Mouse (Mus musculus) C2C12 (cell line): ENCODE results near the gene Reck. TPM values are rescaled to one million over a fixed set of nuclear protein-coding genes. Genes with fewer than 3 reads are reported as not detected.

ENCODE experiments used
- H3K27me3 ChIP-seq: one replicate; pipeline ENCODE4 v1.6.1; 2011; ENCODE audit not compliant: control insufficient read depth, insufficient read depth, insufficient read length
- H3K36me3 ChIP-seq: one replicate; pipeline ENCODE4 v1.6.1; 2011; ENCODE audit not compliant: control insufficient read depth, insufficient read depth
- H3K4me3 ChIP-seq: one replicate; pipeline ENCODE4 v1.5.1; 2011; ENCODE audit warnings: mild to moderate bottlenecking, control low read depth; ENCODE audit not compliant: poor library complexity, insufficient read depth, severe bottlenecking
- H3K79me2 ChIP-seq: one replicate; pipeline ENCODE4 v1.6.1; 2011; ENCODE audit not compliant: control insufficient read depth, insufficient read depth
- H3K79me3 ChIP-seq: one replicate; pipeline ENCODE4 v1.6.1; 2011; ENCODE audit warnings: low read depth, control low read depth
- H3ac ChIP-seq: one replicate; pipeline ENCODE3; 2011; ENCODE audit warnings: low read depth; ENCODE audit not compliant: control insufficient read depth, insufficient read length
- CEBPB ChIP-seq: IDR thresholded peaks from one replicate; pipeline ENCODE4 v1.6.1; 2011; ENCODE audit warnings: low read depth, mild to moderate bottlenecking, control low read depth, moderate library complexity
- CTCF ChIP-seq: IDR thresholded peaks from one replicate; pipeline ENCODE4 v1.5.1; 2011; ENCODE audit not compliant: control insufficient read depth, insufficient read depth, insufficient read length
- FOSL1 ChIP-seq: IDR thresholded peaks from one replicate; pipeline ENCODE4 v1.8.0; 2011; ENCODE audit warnings: mild to moderate bottlenecking, low read length; ENCODE audit not compliant: poor library complexity, insufficient read depth, severe bottlenecking
- MAX ChIP-seq: IDR thresholded peaks from one replicate; pipeline ENCODE4 v1.6.1; 2011; ENCODE audit warnings: mild to moderate bottlenecking, control low read depth
- MYOD1 ChIP-seq: IDR thresholded peaks from one replicate; pipeline ENCODE4 v1.6.1; 2011; ENCODE audit warnings: low read depth; ENCODE audit not compliant: control insufficient read depth, insufficient read length
- MYOG ChIP-seq: IDR thresholded peaks from one replicate; pipeline ENCODE4 v1.6.1; 2011; ENCODE audit not compliant: control insufficient read depth, insufficient read length; ENCODE audit errors: extremely low read depth
- USF1 ChIP-seq: IDR thresholded peaks from one replicate; pipeline ENCODE4 v1.6.1; 2011; ENCODE audit warnings: low read depth, mild to moderate bottlenecking, control low read depth, moderate library complexity
- polyA plus RNA-seq: library from polyadenylated mRNA; unstranded; fragments of >200 nt; fragmentation: generic; extraction: Trizol; gene quantifications from one replicate; pipeline ENCODE4 v1.2.1, GENCODE M21; 2012; ENCODE audit warnings: missing spikeins

Reck gene
- polyA plus RNA-seq, 1 experiment, result 0.61 TPM

GRCm38 (mm10) chr4:43840101-43840500, 35.2 kb upstream of the Reck start, which contains the start of gene Olfr157:
Gene Olfr157, minus strand, starts transcription at chr4:43840201.
- Histone ChIP-seq H3K79me3 (no peaks in the 10 kb centered on the region), H3K27me3 (peaks cover 16% of the 10 kb centered on the region), H3K36me3 (no peaks in the 10 kb centered on the region), H3ac (no peak within 1 kb of the TSS), H3K4me3 (no peak within 1 kb of the TSS), H3K79me2 (no peaks in the 10 kb centered on the region)
- TF ChIP-seq FOSL1 (no peak), USF1 (no peak), MAX (no peak), CTCF (no peak), MYOG (no peak), MYOD1 (no peak), CEBPB (no peak)

- Histone ChIP-seq H3ac (no peak within 1 kb of the TSS), H3K4me3 (no peak within 1 kb of the TSS), H3K36me3 (no peaks in the 10 kb centered on the region), H3K79me2 (no peaks in the 10 kb centered on the region), H3K79me3 (no peaks in the 10 kb centered on the region), H3K27me3 (peaks cover 37% of the 10 kb centered on the region)
- TF ChIP-seq CEBPB (no peak), CTCF (no peak), MYOG (no peak), MAX (no peak), FOSL1 (no peak)
Measured at GRCm38 (mm10) chr4:43851265-43851664, 24.1 kb upstream of the Reck start, which contains the start of gene Olfr155. Gene Olfr155, plus strand, starts transcription at chr4:43851565.

GRCm38 (mm10) chr4:43854101-43854500, 21.2 kb upstream of the Reck start:
- H3K79me2 ChIP-seq, result no peaks in the 10 kb centered on the region
- no peak overlapping the region for H3K4me3 ChIP-seq
- H3K79me3 ChIP-seq, result no peaks in the 10 kb centered on the region
- TF ChIP-seq CEBPB (no peak), FOSL1 (no peak), MYOD1 (no peak), USF1 (no peak), MAX (no peak), MYOG (no peak), CTCF (no peak)
- H3ac ChIP-seq, result no peak overlapping the region
- H3K27me3 ChIP-seq, result peaks cover 33% of the 10 kb centered on the region
- H3K36me3 ChIP-seq, result no peaks in the 10 kb centered on the region

GRCm38 (mm10) chr4:43859886-43860285, 15.4 kb upstream of the Reck start:
- Histone ChIP-seq H3K79me3 (no peaks in the 10 kb centered on the region), H3K36me3 (no peaks in the 10 kb centered on the region), H3K4me3 (no peak overlapping the region), H3ac (no peak overlapping the region), H3K79me2 (no peaks in the 10 kb centered on the region), H3K27me3 (peaks cover 14% of the 10 kb centered on the region)
- TF ChIP-seq MAX (no peak), CTCF (no peak), MYOD1 (no peak), CEBPB (no peak), USF1 (no peak), FOSL1 (no peak), MYOG (no peak)

GRCm38 (mm10) chr4:43860744-43861519, 14.4 kb upstream of the Reck start:
- H3K27me3 ChIP-seq, result peaks cover 10% of the 10 kb centered on the region
- no peak overlapping the region for H3K4me3 ChIP-seq
- no peaks in the 10 kb centered on the region for H3K79me2 ChIP-seq
- no peaks in the 10 kb centered on the region for H3K79me3 ChIP-seq
- no peaks in the 10 kb centered on the region for H3K36me3 ChIP-seq
- TF ChIP-seq CTCF (peak; percentile 68), USF1 (no peak), CEBPB (no peak)
- H3ac ChIP-seq, result no peak overlapping the region

- Histone ChIP-seq H3K79me3 (no peaks in the 10 kb centered on the region), H3K79me2 (no peaks in the 10 kb centered on the region), H3K36me3 (no peaks in the 10 kb centered on the region), H3K4me3 (no peak overlapping the region), H3ac (no peak overlapping the region), H3K27me3 (peaks cover 7% of the 10 kb centered on the region)
- no peak for TF ChIP-seq MYOD1
- no peak for TF ChIP-seq MYOG
Measured at GRCm38 (mm10) chr4:43863298-43863697, 12.0 kb upstream of the Reck start.
